Mouse (Mus musculus): ENCODE data around the gene Dcp1a. TPM values are rescaled to one million over a fixed set of nuclear protein-coding genes. Genes with fewer than 3 reads are reported as not detected.

Gene Dcp1a
- polyA plus RNA-seq, 1 experiment = 7.7 TPM

- no peak overlapping the region for H3ac ChIP-seq (ENCODE audit: control insufficient read depth, insufficient read length, low read depth)
- TF ChIP-seq CTCF (IDR thresholded peaks at IDR 0.05; ENCODE audit: control insufficient read depth, insufficient read depth, insufficient read length) (no peak), MYOD1 (IDR thresholded peaks at IDR 0.05; ENCODE audit: control insufficient read depth, insufficient read length, low read depth) (no peak), MYOG (IDR thresholded peaks at IDR 0.05; ENCODE audit: control insufficient read depth, extremely low read depth, insufficient read length) (no peak), CEBPB (IDR thresholded peaks at IDR 0.05; ENCODE audit: low read depth) (no peak), FOSL1 (IDR thresholded peaks at IDR 0.05; ENCODE audit: insufficient read depth, low read length, poor library complexity, severe bottlenecking) (no peak), MAX (IDR thresholded peaks at IDR 0.05) (no peak), USF1 (IDR thresholded peaks at IDR 0.05; ENCODE audit: low read depth) (no peak)
- H3K4me3 ChIP-seq (ENCODE audit: insufficient read depth, poor library complexity, severe bottlenecking) = no peak overlapping the region
- H3K36me3 ChIP-seq (ENCODE audit: control insufficient read depth, insufficient read depth) = no peaks in the 10 kb centered on the region
- no peaks in the 10 kb centered on the region for H3K79me2 ChIP-seq (ENCODE audit: control insufficient read depth, insufficient read depth)
- no peaks in the 10 kb centered on the region for H3K79me3 ChIP-seq (ENCODE audit: low read depth)
- peaks cover 33% of the 10 kb centered on the region for H3K27me3 ChIP-seq (ENCODE audit: control insufficient read depth, insufficient read depth, insufficient read length)
Observed at GRCm38 (mm10) chr14:30473605-30474004, 5.7 kb upstream of the Dcp1a start.

GRCm38 (mm10) chr14:30474416-30474815 is 4.9 kb upstream of the Dcp1a start:
- TF ChIP-seq MYOG (IDR thresholded peaks at IDR 0.05; ENCODE audit: control insufficient read depth, extremely low read depth, insufficient read length) (no peak), MAX (IDR thresholded peaks at IDR 0.05) (no peak), CEBPB (IDR thresholded peaks at IDR 0.05; ENCODE audit: low read depth) (no peak), FOSL1 (IDR thresholded peaks at IDR 0.05; ENCODE audit: insufficient read depth, low read length, poor library complexity, severe bottlenecking) (no peak), CTCF (IDR thresholded peaks at IDR 0.05; ENCODE audit: control insufficient read depth, insufficient read depth, insufficient read length) (no peak), USF1 (IDR thresholded peaks at IDR 0.05; ENCODE audit: low read depth) (no peak), MYOD1 (IDR thresholded peaks at IDR 0.05; ENCODE audit: control insufficient read depth, insufficient read length, low read depth) (no peak)
- Histone ChIP-seq H3K4me3 (ENCODE audit: insufficient read depth, poor library complexity, severe bottlenecking) (no peak overlapping the region), H3K36me3 (ENCODE audit: control insufficient read depth, insufficient read depth) (no peaks in the 10 kb centered on the region), H3K27me3 (ENCODE audit: control insufficient read depth, insufficient read depth, insufficient read length) (peaks cover 28% of the 10 kb centered on the region), H3K79me2 (ENCODE audit: control insufficient read depth, insufficient read depth) (no peaks in the 10 kb centered on the region), H3ac (ENCODE audit: control insufficient read depth, insufficient read length, low read depth) (no peak overlapping the region), H3K79me3 (ENCODE audit: low read depth) (no peaks in the 10 kb centered on the region)

- Histone ChIP-seq H3K79me3 (ENCODE audit: low read depth) (no peaks in the 10 kb centered on the region), H3K27me3 (ENCODE audit: control insufficient read depth, insufficient read depth, insufficient read length) (no peaks in the 10 kb centered on the region), H3K36me3 (ENCODE audit: control insufficient read depth, insufficient read depth) (peaks cover 49% of the 10 kb centered on the region), H3K79me2 (ENCODE audit: control insufficient read depth, insufficient read depth) (peaks cover 19% of the 10 kb centered on the region), H3ac (ENCODE audit: control insufficient read depth, insufficient read length, low read depth) (no peak within 1 kb of the TSS), H3K4me3 (ENCODE audit: insufficient read depth, poor library complexity, severe bottlenecking) (no peak within 1 kb of the TSS)
- no peak for TF ChIP-seq USF1 (IDR thresholded peaks at IDR 0.05; ENCODE audit: low read depth)
- no peak for TF ChIP-seq MYOG (IDR thresholded peaks at IDR 0.05; ENCODE audit: control insufficient read depth, extremely low read depth, insufficient read length)
- TF ChIP-seq MAX (IDR thresholded peaks at IDR 0.05) = no peak
- no peak for TF ChIP-seq FOSL1 (IDR thresholded peaks at IDR 0.05; ENCODE audit: insufficient read depth, low read length, poor library complexity, severe bottlenecking)
- TF ChIP-seq CEBPB (IDR thresholded peaks at IDR 0.05; ENCODE audit: low read depth) = no peak
- no peak for TF ChIP-seq CTCF (IDR thresholded peaks at IDR 0.05; ENCODE audit: control insufficient read depth, insufficient read depth, insufficient read length)
- TF ChIP-seq MYOD1 (IDR thresholded peaks at IDR 0.05; ENCODE audit: control insufficient read depth, insufficient read length, low read depth) = no peak
Observed at GRCm38 (mm10) chr14:30491342-30491741, 12.0 kb downstream of the Dcp1a start, which contains the start of gene Cacna1d. Gene Cacna1d (minus strand): TSS chr14:30491455.

- Histone ChIP-seq H3K27me3 (ENCODE audit: control insufficient read depth, insufficient read depth, insufficient read length) (no peaks in the 10 kb centered on the region), H3K4me3 (ENCODE audit: insufficient read depth, poor library complexity, severe bottlenecking) (no peak overlapping the region), H3K36me3 (ENCODE audit: control insufficient read depth, insufficient read depth) (peaks cover 46% of the 10 kb centered on the region), H3K79me3 (ENCODE audit: low read depth) (peaks cover 9% of the 10 kb centered on the region), H3ac (ENCODE audit: control insufficient read depth, insufficient read length, low read depth) (no peak overlapping the region), H3K79me2 (ENCODE audit: control insufficient read depth, insufficient read depth) (peaks cover 37% of the 10 kb centered on the region)
- no peak for TF ChIP-seq MYOD1 (IDR thresholded peaks at IDR 0.05; ENCODE audit: control insufficient read depth, insufficient read length, low read depth)
- TF ChIP-seq USF1 (IDR thresholded peaks at IDR 0.05; ENCODE audit: low read depth) = no peak
- no peak for TF ChIP-seq MAX (IDR thresholded peaks at IDR 0.05)
- TF ChIP-seq FOSL1 (IDR thresholded peaks at IDR 0.05; ENCODE audit: insufficient read depth, low read length, poor library complexity, severe bottlenecking) = no peak
- TF ChIP-seq CEBPB (IDR thresholded peaks at IDR 0.05; ENCODE audit: low read depth) = no peak
- TF ChIP-seq CTCF (IDR thresholded peaks at IDR 0.05; ENCODE audit: control insufficient read depth, insufficient read depth, insufficient read length) = no peak
- TF ChIP-seq MYOG (IDR thresholded peaks at IDR 0.05; ENCODE audit: control insufficient read depth, extremely low read depth, insufficient read length) = no peak
Observed at GRCm38 (mm10) chr14:30493276-30493675, 13.9 kb downstream of the Dcp1a start.

GRCm38 (mm10) chr14:30494998-30495397 is 15.7 kb downstream of the Dcp1a start:
- Histone ChIP-seq H3K4me3 (ENCODE audit: insufficient read depth, poor library complexity, severe bottlenecking) (no peak overlapping the region), H3K27me3 (ENCODE audit: control insufficient read depth, insufficient read depth, insufficient read length) (no peaks in the 10 kb centered on the region), H3K36me3 (ENCODE audit: control insufficient read depth, insufficient read depth) (peaks cover 45% of the 10 kb centered on the region), H3K79me3 (ENCODE audit: low read depth) (peaks cover 9% of the 10 kb centered on the region), H3K79me2 (ENCODE audit: control insufficient read depth, insufficient read depth) (peaks cover 44% of the 10 kb centered on the region), H3ac (ENCODE audit: control insufficient read depth, insufficient read length, low read depth) (no peak overlapping the region)
- TF ChIP-seq CEBPB (IDR thresholded peaks at IDR 0.05; ENCODE audit: low read depth) = no peak
- no peak for TF ChIP-seq FOSL1 (IDR thresholded peaks at IDR 0.05; ENCODE audit: insufficient read depth, low read length, poor library complexity, severe bottlenecking)
- no peak for TF ChIP-seq MYOG (IDR thresholded peaks at IDR 0.05; ENCODE audit: control insufficient read depth, extremely low read depth, insufficient read length)
- TF ChIP-seq MAX (IDR thresholded peaks at IDR 0.05) = no peak
- no peak for TF ChIP-seq USF1 (IDR thresholded peaks at IDR 0.05; ENCODE audit: low read depth)
- TF ChIP-seq MYOD1 (IDR thresholded peaks at IDR 0.05; ENCODE audit: control insufficient read depth, insufficient read length, low read depth) = no peak
- no peak for TF ChIP-seq CTCF (IDR thresholded peaks at IDR 0.05; ENCODE audit: control insufficient read depth, insufficient read depth, insufficient read length)
